Mouse (Mus musculus): ENCODE measurements around the gene Des.

The Des gene

GRCm38 (mm10) chr1:75347279-75347678 is 12.8 kb upstream of the Des start:
- DNase-seq (ENCODE audit: low read depth, low spot score) = peak; percentile 55

- DNase-seq (ENCODE audit: low read depth, low spot score) = no peak
Measured at GRCm38 (mm10) chr1:75349275-75349674, 10.9 kb upstream of the Des start.

GRCm38 (mm10) chr1:75357261-75357660 is 2.9 kb upstream of the Des start:
- DNase-seq (ENCODE audit: low read depth, low spot score) = peak; percentile 47

- DNase-seq (ENCODE audit: low read depth, low spot score) = no peak
Measured at GRCm38 (mm10) chr1:75358009-75358408, 2.1 kb upstream of the Des start.

GRCm38 (mm10) chr1:75359346-75359745 is 783 bp upstream of the Des start:
- no peak for DNase-seq (ENCODE audit: low read depth, low spot score)

GRCm38 (mm10) chr1:75361123-75361522 is 994 bp downstream of the Des start:
- no peak for DNase-seq (ENCODE audit: low read depth, low spot score)

GRCm38 (mm10) chr1:75361750-75362149 is 1.6 kb downstream of the Des start:
- DNase-seq (ENCODE audit: low read depth, low spot score) = peak; percentile 57

- no peak for DNase-seq (ENCODE audit: low read depth, low spot score)
Measured at GRCm38 (mm10) chr1:75363868-75364267, 3.7 kb downstream of the Des start.

GRCm38 (mm10) chr1:75365510-75366137 is 5.5 kb downstream of the Des start:
- DNase-seq (ENCODE audit: low read depth, low spot score) = no peak

GRCm38 (mm10) chr1:75369360-75369983 is 9.3 kb downstream of the Des start:
- no peak for DNase-seq (ENCODE audit: low read depth, low spot score)

- peak; percentile 37 for DNase-seq (ENCODE audit: low read depth, low spot score)
Measured at GRCm38 (mm10) chr1:75369984-75370660, 10.0 kb downstream of the Des start.

- peak; percentile 71 for DNase-seq (ENCODE audit: low read depth, low spot score)
Measured at GRCm38 (mm10) chr1:75371317-75372095, 11.4 kb downstream of the Des start.

- DNase-seq (ENCODE audit: low read depth, low spot score) = peak; percentile 38
Measured at GRCm38 (mm10) chr1:75372450-75372849, 12.3 kb downstream of the Des start.

GRCm38 (mm10) chr1:75373276-75373675 is 13.1 kb downstream of the Des start:
- no peak for DNase-seq (ENCODE audit: low read depth, low spot score)

- DNase-seq (ENCODE audit: low read depth, low spot score) = no peak
Measured at GRCm38 (mm10) chr1:75374950-75375936, 15.1 kb downstream of the Des start, which contains the start of gene Speg. Gene Speg, plus strand, starts transcription at chr1:75375297.

- DNase-seq (ENCODE audit: low read depth, low spot score) = no peak
Measured at GRCm38 (mm10) chr1:75379196-75379595, 19.1 kb downstream of the Des start.

GRCm38 (mm10) chr1:75379931-75380330 is 19.8 kb downstream of the Des start:
- DNase-seq (ENCODE audit: low read depth, low spot score) = no peak

GRCm38 (mm10) chr1:75380951-75381350 is 20.8 kb downstream of the Des start:
- peak; percentile 19 for DNase-seq (ENCODE audit: low read depth, low spot score)

GRCm38 (mm10) chr1:75381482-75382355 is 21.6 kb downstream of the Des start:
- peak; percentile 39 for DNase-seq (ENCODE audit: low read depth, low spot score)

Measured in 3T3-L1 (cell line).